Comparison of ENCODE assay signal across 8 mouse cellular contexts in the genomic region with DNA sequence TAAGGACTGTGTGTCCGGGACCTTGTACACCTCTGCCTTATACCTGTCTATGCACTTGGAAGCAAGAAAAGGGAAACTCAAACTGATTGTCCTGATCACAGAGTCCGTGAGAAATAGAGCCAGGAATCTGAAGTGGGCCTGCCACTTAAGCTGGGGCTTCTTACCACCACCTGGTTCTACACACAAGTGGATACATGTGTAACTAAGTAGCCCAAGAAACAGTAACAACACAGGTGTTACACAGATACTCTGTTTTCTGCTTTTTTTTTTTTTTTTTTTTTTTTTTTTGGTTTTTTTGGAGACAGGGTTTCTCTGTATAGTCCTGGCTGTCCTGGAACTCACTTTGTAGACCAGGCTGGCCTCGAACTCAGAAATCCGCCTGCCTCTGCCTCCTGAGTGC. TPM values are rescaled to one million over a fixed set of nuclear protein-coding genes. Genes with fewer than 3 reads are reported as not detected.
DNase-seq lines count a peak whose midpoint lies in the region; ATAC-seq and TF ChIP-seq lines count a peak whose summit lies in the region.
"Not testable (repeated sequence)": the region's sequence is repeated elsewhere in the genome, so short reads cannot be mapped to it uniquely, and the experiment has no call there.

A gene (minus strand): TSS at position 101 of the 400 bp plus-strand sequence.

- not testable (repeated sequence) for ATAC-seq in forebrain, embryonic 12.5 days (ENCODE audit: low FRiP score); heart, embryonic 16.5 days (replicated peaks; ENCODE audit: extremely low read depth, insufficient read depth, low FRiP score); intestine, embryonic 14.5 days (replicated peaks; ENCODE audit: low FRiP score, low TSS enrichment, low read depth); limb, embryonic 14.5 days (ENCODE audit: low FRiP score, low read depth); neural tube, embryonic 14.5 days (ENCODE audit: low read depth)

- TF ChIP-seq POLR2A in brain, embryonic 14.5 days (IDR thresholded peaks at IDR 0.05; ENCODE audit: borderline replicate concordance, extremely low read depth, insufficient read depth, insufficient read length, poor library complexity, severe bottlenecking); limb, embryonic 14.5 days (IDR thresholded peaks at IDR 0.05; ENCODE audit: borderline replicate concordance, extremely low read depth, insufficient read depth, insufficient read length): not testable (repeated sequence)

- H3ac ChIP-seq in C2C12 (ENCODE audit: control insufficient read depth, insufficient read length, low read depth): not testable (repeated sequence)

- WGBS in forebrain, embryonic 12.5 days: 96% methylated on average over 4 of the region's 4 CpGs
- WGBS in heart, embryonic 16.5 days: 93% methylated on average over 4 of the region's 4 CpGs
- WGBS in intestine, embryonic 14.5 days: 89% methylated on average over 4 of the region's 4 CpGs
- 83% methylated on average over 4 of the region's 4 CpGs for WGBS in limb, embryonic 14.5 days
- WGBS in neural tube, embryonic 14.5 days: 93% methylated on average over 4 of the region's 4 CpGs

- peaks cover 28% of the 10 kb centered on the region for H3K79me3 ChIP-seq in C2C12 (ENCODE audit: low read depth)

- H3K4me1 ChIP-seq in forebrain, embryonic 12.5 days: peaks cover 27% of the 10 kb centered on the region
- peaks cover 20% of the 10 kb centered on the region for H3K4me1 ChIP-seq in heart, embryonic 16.5 days (ENCODE audit: control insufficient read depth, insufficient read depth, low read length)
- peaks cover 17% of the 10 kb centered on the region for H3K4me1 ChIP-seq in intestine, embryonic 14.5 days (replicated peaks; ENCODE audit: control insufficient read depth, insufficient read depth, low read length)
- peaks cover 10% of the 10 kb centered on the region for H3K4me1 ChIP-seq in limb, embryonic 14.5 days (ENCODE audit: control insufficient read depth, insufficient read depth, low read length)
- peaks cover 37% of the 10 kb centered on the region for H3K4me1 ChIP-seq in megakaryocyte, embryonic 14.5 days
- peaks cover 12% of the 10 kb centered on the region for H3K4me1 ChIP-seq in neural tube, embryonic 14.5 days (ENCODE audit: control insufficient read depth, insufficient read depth, low read length)

- H3K9me3 ChIP-seq in forebrain, embryonic 12.5 days; heart, embryonic 16.5 days (replicated peaks; ENCODE audit: control insufficient read depth, low read length); intestine, embryonic 14.5 days (ENCODE audit: control insufficient read depth, low read length); limb, embryonic 14.5 days (ENCODE audit: control insufficient read depth, low read length); megakaryocyte, embryonic 14.5 days; neural tube, embryonic 14.5 days (ENCODE audit: control insufficient read depth, low read length): not testable (repeated sequence)

- not testable (repeated sequence) for DNase-seq in brain, embryonic 14.5 days (ENCODE audit: low read depth); intestine, embryonic 14.5 days (ENCODE audit: low spot score); limb, embryonic 14.5 days (ENCODE audit: low spot score)

- not testable (repeated sequence) for H3K9ac ChIP-seq in forebrain, embryonic 12.5 days; heart, embryonic 16.5 days (ENCODE audit: low read length); intestine, embryonic 14.5 days (ENCODE audit: low read length); limb, embryonic 14.5 days (ENCODE audit: low read depth, low read length, severe bottlenecking); neural tube, embryonic 14.5 days (replicated peaks; ENCODE audit: low read depth, low read length)

- H3K27me3 ChIP-seq in C2C12 (ENCODE audit: control insufficient read depth, insufficient read depth, insufficient read length); forebrain, embryonic 12.5 days; heart, embryonic 16.5 days (ENCODE audit: control insufficient read depth, insufficient read depth, low read length); intestine, embryonic 14.5 days (replicated peaks; ENCODE audit: control insufficient read depth, insufficient read depth, low read length); limb, embryonic 14.5 days (ENCODE audit: control insufficient read depth, insufficient read depth, low read length); megakaryocyte, embryonic 14.5 days (replicated peaks); neural tube, embryonic 14.5 days (ENCODE audit: control insufficient read depth, insufficient read depth, low read length): not testable (repeated sequence)

- H3K79me2 ChIP-seq in C2C12 (ENCODE audit: control insufficient read depth, insufficient read depth): peaks cover 43% of the 10 kb centered on the region

- peaks cover 32% of the 10 kb centered on the region for H3K36me3 ChIP-seq in C2C12 (ENCODE audit: control insufficient read depth, insufficient read depth)
- peaks cover 37% of the 10 kb centered on the region for H3K36me3 ChIP-seq in forebrain, embryonic 12.5 days (replicated peaks)
- H3K36me3 ChIP-seq in heart, embryonic 16.5 days (ENCODE audit: control insufficient read depth, insufficient read depth): peaks cover 19% of the 10 kb centered on the region
- H3K36me3 ChIP-seq in intestine, embryonic 14.5 days (ENCODE audit: control insufficient read depth, insufficient read depth, low read length): peaks cover 33% of the 10 kb centered on the region
- peaks cover 29% of the 10 kb centered on the region for H3K36me3 ChIP-seq in limb, embryonic 14.5 days (ENCODE audit: control insufficient read depth, insufficient read depth, low read length)
- peaks cover 60% of the 10 kb centered on the region for H3K36me3 ChIP-seq in megakaryocyte, embryonic 14.5 days (replicated peaks; ENCODE audit: low read length)
- H3K36me3 ChIP-seq in neural tube, embryonic 14.5 days (ENCODE audit: control insufficient read depth, insufficient read depth, low read length): not testable (repeated sequence)

- not testable (repeated sequence) for TF ChIP-seq CTCF in C2C12 (IDR thresholded peaks at IDR 0.05; ENCODE audit: control insufficient read depth, insufficient read depth, insufficient read length); brain, embryonic 14.5 days (IDR thresholded peaks at IDR 0.05; ENCODE audit: borderline replicate concordance, extremely low read depth, insufficient read depth, insufficient read length)

- H3K4me2 ChIP-seq in forebrain, embryonic 12.5 days: peak within 1 kb of the TSS; percentile 92; the same call in 1 of the 2 replicates
- H3K4me2 ChIP-seq in heart, embryonic 16.5 days (ENCODE audit: low read depth, low read length); intestine, embryonic 14.5 days (ENCODE audit: low read length); limb, embryonic 14.5 days (replicated peaks; ENCODE audit: low read depth, low read length, severe bottlenecking); neural tube, embryonic 14.5 days (ENCODE audit: low read depth, low read length): not testable (repeated sequence)

- H3K4me3 ChIP-seq in C2C12 (ENCODE audit: insufficient read depth, poor library complexity, severe bottlenecking); forebrain, embryonic 12.5 days (replicated peaks); heart, embryonic 16.5 days (ENCODE audit: low read length); intestine, embryonic 14.5 days (ENCODE audit: low read depth, low read length); limb, embryonic 14.5 days (replicated peaks; ENCODE audit: low read length); neural tube, embryonic 14.5 days (ENCODE audit: low read depth, low read length): not testable (repeated sequence)
- peak within 1 kb of the TSS; percentile 51 for H3K4me3 ChIP-seq in megakaryocyte, embryonic 14.5 days (replicated peaks)

- not testable (repeated sequence) for H3K27ac ChIP-seq in forebrain, embryonic 12.5 days; heart, embryonic 16.5 days (ENCODE audit: low read length); intestine, embryonic 14.5 days (ENCODE audit: low read depth); limb, embryonic 14.5 days (replicated peaks; ENCODE audit: low read depth, low read length); neural tube, embryonic 14.5 days (ENCODE audit: low read depth, low read length)

RNA-seq across cellular contexts. Expression of the gene that starts here (rescaled TPM):
- polyA plus RNA-seq in C2C12 (2012; fragmentation: generic; extraction: Trizol): 104 TPM
- polyA plus RNA-seq in brain, embryonic 14.5 days (2012; rRNA removed): 29.5 and 34.1 TPM in 2 replicates
- 243 and 257 TPM in 2 replicates for polyA plus RNA-seq in forebrain, embryonic 12.5 days (2016; fragmentation: Nextera tagmentation; extraction: Ambion mirVana)
- 117 and 122 TPM in 2 replicates for polyA plus RNA-seq in heart, embryonic 16.5 days (2015; fragmentation: Nextera tagmentation; extraction: Ambion mirVana)
- 138 TPM in 2 replicates for polyA plus RNA-seq in intestine, embryonic 14.5 days (2014; fragmentation: Nextera tagmentation; extraction: Ambion mirVana)
- 60.1 and 70.0 TPM in 2 replicates for polyA plus RNA-seq in limb, embryonic 14.5 days (2012; rRNA removed)
- polyA plus RNA-seq in limb, embryonic 14.5 days (2014; fragmentation: Nextera tagmentation; extraction: Ambion mirVana): 88.9 and 90.1 TPM in 2 replicates
- 74.9 and 113 TPM in 2 replicates for polyA plus RNA-seq in megakaryocyte, embryonic 14.5 days (2012; ENCODE audit: insufficient read depth, low replicate concordance)
- polyA plus RNA-seq in neural tube, embryonic 14.5 days (2014; fragmentation: Nextera tagmentation; extraction: Ambion mirVana): 12.7 and 17.5 TPM in 2 replicates
